Mouse (Mus musculus) urinary bladder, adult 2 months (tissue): ENCODE measurements around the gene Rasa3. TPM values are rescaled to one million over a fixed set of nuclear protein-coding genes. Genes with fewer than 3 reads are reported as not detected.
A peak's percentile ranks its signal among the peaks of the same experiment; 100 is the strongest.

ENCODE experiments used
- DNase-seq: peaks from one replicate; pipeline ENCODE4 v3.0.0; 2022; ENCODE audit warnings: low spot score
- polyA plus RNA-seq: library from polyadenylated mRNA; depleted of rRNA; stranded (reverse); fragments of >200 nt; gene quantifications from 2 replicates; pipeline ENCODE4 v1.2.3, GENCODE M21; 2012; rRNA removed

The Rasa3 gene
- 49.5 and 51.4 TPM in 2 replicates for polyA plus RNA-seq

- DNase-seq = peak; percentile 90
These were observed at the start of gene Rasa3 for GRCm38 (mm10) chr8:13677413-13677883. TSS of gene Rasa3 (minus strand) at chr8:13677603.

GRCm38 (mm10) chr8:13725722-13726121 lies 48.3 kb upstream of the Rasa3 start:
- DNase-seq = no peak

- DNase-seq = peak; percentile 1
These were observed 41.6 kb upstream of the Rasa3 start for GRCm38 (mm10) chr8:13718980-13719379.

- no peak for DNase-seq
These were observed 31.1 kb upstream of the Rasa3 start for GRCm38 (mm10) chr8:13708514-13708913.

GRCm38 (mm10) chr8:13706918-13707317 lies 29.5 kb upstream of the Rasa3 start:
- no peak for DNase-seq

- no peak for DNase-seq
These were observed 28.3 kb upstream of the Rasa3 start, which contains the start of gene Cfap97d2 for GRCm38 (mm10) chr8:13705668-13706067. TSS of gene Cfap97d2 (plus strand) at chr8:13705889.

GRCm38 (mm10) chr8:13704301-13704700 lies 26.9 kb upstream of the Rasa3 start:
- DNase-seq = no peak

GRCm38 (mm10) chr8:13703756-13704155 lies 26.4 kb upstream of the Rasa3 start:
- no peak for DNase-seq

GRCm38 (mm10) chr8:13702755-13703154 lies 25.4 kb upstream of the Rasa3 start:
- no peak for DNase-seq

- no peak for DNase-seq
These were observed 22.0 kb upstream of the Rasa3 start for GRCm38 (mm10) chr8:13699323-13699949.

- DNase-seq = no peak
These were observed 20.9 kb upstream of the Rasa3 start for GRCm38 (mm10) chr8:13698281-13698680.

- no peak for DNase-seq
These were observed 20.3 kb upstream of the Rasa3 start for GRCm38 (mm10) chr8:13697681-13698080.

- DNase-seq = no peak
These were observed 19.8 kb upstream of the Rasa3 start for GRCm38 (mm10) chr8:13697196-13697595.

- no peak for DNase-seq
These were observed 18.8 kb upstream of the Rasa3 start for GRCm38 (mm10) chr8:13696157-13696556.

GRCm38 (mm10) chr8:13695203-13695867 lies 17.9 kb upstream of the Rasa3 start:
- DNase-seq = no peak

- DNase-seq = no peak
These were observed 17.3 kb upstream of the Rasa3 start for GRCm38 (mm10) chr8:13694735-13695134.

GRCm38 (mm10) chr8:13692302-13693066 lies 15.1 kb upstream of the Rasa3 start:
- DNase-seq = no peak

GRCm38 (mm10) chr8:13689331-13689730 lies 11.9 kb upstream of the Rasa3 start:
- DNase-seq = no peak

- no peak for DNase-seq
These were observed 11.1 kb upstream of the Rasa3 start for GRCm38 (mm10) chr8:13688461-13688860.

GRCm38 (mm10) chr8:13687941-13688340 lies 10.5 kb upstream of the Rasa3 start:
- DNase-seq = no peak

- no peak for DNase-seq
These were observed 9.8 kb upstream of the Rasa3 start for GRCm38 (mm10) chr8:13687101-13687717.

- no peak for DNase-seq
These were observed 9.0 kb upstream of the Rasa3 start for GRCm38 (mm10) chr8:13686426-13686825.
